Mouse (Mus musculus) stomach, embryonic 14.5 days (tissue): Measurements from ENCODE around the gene Lnx2. TPM values are rescaled to one million over a fixed set of nuclear protein-coding genes. Genes with fewer than 3 reads are reported as not detected.

ENCODE experiments used
- ATAC-seq: fragments of 200-750 bp; cut with Nextera tagmentation; 2 replicates; pipeline ENCODE4 v1.8.0; 2017; ENCODE audit warnings: low read depth, moderate TSS enrichment; ENCODE audit not compliant: insufficient number of reproducible peaks, insufficient read depth, low FRiP score
- H3K27ac ChIP-seq: fragments of 300-500 bp; sonication (generic); 2 replicates; pipeline ENCODE4 v1.5.1; 2014; ENCODE audit warnings: mild to moderate bottlenecking, low read length, moderate library complexity, mixed read lengths
- H3K27me3 ChIP-seq: fragments of 300-500 bp; sonication (generic); 2 replicates; pipeline ENCODE4 v1.6.1; 2014; ENCODE audit warnings: low read length, control low read depth, mixed read lengths; ENCODE audit not compliant: control insufficient read depth, insufficient read depth
- H3K36me3 ChIP-seq: fragments of 300-500 bp; sonication (generic); 2 replicates; pipeline ENCODE4 v1.6.1; 2014; ENCODE audit warnings: mild to moderate bottlenecking, control low read depth, low read length, moderate library complexity, mixed read lengths; ENCODE audit not compliant: control insufficient read depth, insufficient read depth
- H3K4me1 ChIP-seq: fragments of 300-500 bp; sonication (generic); 2 replicates; pipeline ENCODE4 v1.6.1; 2014; ENCODE audit warnings: low read length, control low read depth, mixed read lengths; ENCODE audit not compliant: control insufficient read depth, insufficient read depth
- H3K4me2 ChIP-seq: fragments of 300-500 bp; sonication (generic); replicated peaks from 2 replicates; pipeline ENCODE4 v1.6.1; 2014; ENCODE audit warnings: low read depth, low read length, control low read depth
- H3K4me3 ChIP-seq: fragments of 300-500 bp; sonication (generic); 2 replicates; pipeline ENCODE4 v1.5.1; 2014; ENCODE audit warnings: low read depth, low read length, control low read depth
- H3K9ac ChIP-seq: fragments of 300-500 bp; sonication (generic); replicated peaks from 2 replicates; pipeline ENCODE4 v1.6.1; 2014; ENCODE audit warnings: low read depth, mild to moderate bottlenecking, control low read depth, low read length, moderate library complexity, mixed read lengths
- H3K9me3 ChIP-seq: fragments of 300-500 bp; sonication (generic); 2 replicates; pipeline ENCODE4 v1.6.1; 2016; ENCODE audit warnings: low read depth, low read length, control low read depth; ENCODE audit not compliant: control insufficient read depth
- WGBS: fragments of 180-500 bp; shearing (Covaris S2); extraction: QIAGEN DNeasy Blood & Tissue Kit; methylation state at CpG from one replicate; pipeline ENCODE4 v1.1.7; 2014; 5-methylcytosine and 5-hydroxymethylcytosine counted together
- polyA plus RNA-seq: library from polyadenylated mRNA; unstranded; fragments of >200 nt; fragmentation: Nextera tagmentation; extraction: Ambion mirVana; gene quantifications from 2 replicates; pipeline ENCODE4 v1.2.1, GENCODE M21; 2014

The Lnx2 gene
- polyA plus RNA-seq, 1 experiment from 2014 or later, result 20.7 TPM

DNA sequence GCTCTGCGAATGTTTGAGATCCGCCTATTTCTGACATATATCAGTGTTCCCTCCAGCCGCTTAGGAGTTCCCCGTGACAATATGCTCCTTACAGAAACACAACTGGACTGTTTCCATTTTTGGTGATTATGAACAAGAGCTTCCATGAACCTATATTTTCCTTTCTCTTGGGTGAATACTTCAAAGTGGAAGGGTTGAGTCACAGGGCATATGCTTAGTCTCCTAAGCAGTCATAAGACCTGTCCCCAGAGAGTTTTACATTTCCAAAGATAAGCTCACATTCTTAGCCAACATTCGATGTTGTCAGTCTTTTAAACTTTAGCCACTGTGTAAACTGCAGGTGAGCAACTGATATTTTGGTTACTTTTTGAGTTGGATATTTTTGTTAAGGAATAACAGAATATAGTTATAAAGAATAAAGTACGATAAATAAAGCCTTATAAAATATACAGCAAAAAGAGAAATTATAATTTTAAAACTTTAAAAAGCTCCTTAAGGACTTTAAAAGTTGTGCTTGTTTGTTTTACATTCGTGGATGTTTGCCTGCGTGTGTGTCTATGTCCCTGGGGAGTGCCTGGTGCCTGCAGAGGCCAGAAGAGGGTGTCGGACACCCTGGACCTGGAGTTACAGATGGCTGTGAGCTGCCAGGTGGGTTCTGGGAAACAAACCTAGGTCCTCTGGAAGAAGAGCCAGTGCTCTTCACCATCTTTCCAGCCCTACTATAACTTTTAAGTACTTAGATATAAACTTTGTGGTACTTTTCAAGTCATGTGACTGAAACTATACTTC lies 18.6 kb downstream of the Lnx2 start:
- 66% methylated on average over 9 of the region's 9 CpGs for WGBS
- peaks cover 12% of the 10 kb centered on the region; the same call in 1 of the 2 replicates for H3K4me1 ChIP-seq
- no peak overlapping the region for H3K9ac ChIP-seq
- no peak overlapping the region for H3K4me3 ChIP-seq
- no peaks in the 10 kb centered on the region for H3K36me3 ChIP-seq
- no peaks in the 10 kb centered on the region for H3K27me3 ChIP-seq
- H3K27ac ChIP-seq, result peak overlapping the region; percentile 61; the same call in 1 of the 2 replicates
- H3K4me2 ChIP-seq, result no peak overlapping the region
- no peak for ATAC-seq
- no peaks in the 10 kb centered on the region for H3K9me3 ChIP-seq

DNA sequence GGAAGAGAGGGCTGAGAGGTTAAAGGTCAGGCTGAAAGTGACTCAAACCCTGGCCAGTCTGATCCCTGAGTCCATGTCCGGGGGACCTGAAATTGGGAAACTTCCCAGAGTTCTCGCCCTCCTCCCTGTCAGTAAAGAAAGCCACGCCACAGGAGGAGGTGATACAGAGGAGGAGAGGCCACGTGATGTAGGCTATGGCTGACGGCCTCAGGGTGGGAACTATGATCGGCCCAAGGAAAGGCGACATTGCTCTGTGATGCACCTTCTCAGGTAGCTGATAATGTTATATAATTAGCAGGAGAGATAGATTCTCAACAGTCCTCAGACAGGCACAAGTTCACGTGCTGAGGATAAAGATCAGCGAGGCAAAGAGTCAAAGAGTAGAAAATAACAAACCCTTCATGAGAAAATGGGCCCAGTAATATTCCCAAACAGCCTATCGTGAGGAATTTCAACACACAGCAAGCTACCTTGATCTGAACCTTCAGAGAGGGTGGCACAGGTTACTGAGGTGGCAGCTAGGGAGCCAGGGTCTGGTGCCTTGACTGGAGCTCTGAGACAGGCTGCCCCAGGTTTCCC lies 19.6 kb downstream of the Lnx2 start:
- WGBS, result 88% methylated on average over 10 of the region's 10 CpGs
- no peak for ATAC-seq
- no peak overlapping the region for H3K4me2 ChIP-seq
- no peaks in the 10 kb centered on the region for H3K36me3 ChIP-seq
- H3K4me3 ChIP-seq, result no peak overlapping the region
- no peaks in the 10 kb centered on the region for H3K27me3 ChIP-seq
- peak overlapping the region; percentile 61; the same call in 1 of the 2 replicates for H3K27ac ChIP-seq
- no peak overlapping the region for H3K9ac ChIP-seq
- H3K4me1 ChIP-seq, result peaks cover 12% of the 10 kb centered on the region; the same call in 1 of the 2 replicates
- H3K9me3 ChIP-seq, result no peaks in the 10 kb centered on the region

DNA sequence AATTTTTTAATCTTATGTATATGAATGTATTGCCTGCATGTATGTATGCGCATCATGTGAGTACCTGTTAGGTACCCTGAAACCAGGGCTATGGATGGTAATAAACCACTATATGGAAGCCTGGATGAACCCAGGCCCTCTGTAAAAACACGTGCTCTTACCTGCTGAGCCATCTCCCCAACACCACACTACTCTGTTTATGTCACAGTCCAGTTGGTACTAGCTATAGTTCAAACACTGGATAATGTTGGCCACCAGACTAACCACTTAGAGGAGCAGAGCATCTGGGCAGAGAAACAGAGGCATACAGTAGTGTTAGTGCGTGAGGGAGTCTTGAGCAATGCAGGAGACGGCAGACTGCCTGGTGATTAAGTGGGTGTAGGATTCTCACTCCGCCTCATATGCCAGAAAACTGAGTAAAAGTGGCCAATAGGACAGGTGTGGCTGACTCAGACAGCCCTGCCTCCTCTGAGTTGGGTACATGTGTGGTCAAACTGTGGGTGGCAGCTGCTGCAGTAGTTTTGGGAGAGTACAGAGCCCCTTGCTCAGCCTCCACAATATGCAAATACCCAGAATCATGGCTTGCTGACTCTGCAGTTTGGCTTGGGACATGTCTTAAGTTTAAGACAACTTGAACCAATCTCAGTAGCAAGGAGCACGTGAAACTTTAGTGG lies 20.7 kb downstream of the Lnx2 start:
- Histone ChIP-seq H3K27ac (no peak overlapping the region), H3K9me3 (no peaks in the 10 kb centered on the region), H3K4me1 (peaks cover 15% of the 10 kb centered on the region; the same call in 1 of the 2 replicates), H3K4me3 (no peak overlapping the region), H3K4me2 (no peak overlapping the region), H3K36me3 (no peaks in the 10 kb centered on the region), H3K9ac (no peak overlapping the region), H3K27me3 (no peaks in the 10 kb centered on the region)
- no peak for ATAC-seq
- WGBS, result 76% methylated on average over 6 of the region's 6 CpGs

DNA sequence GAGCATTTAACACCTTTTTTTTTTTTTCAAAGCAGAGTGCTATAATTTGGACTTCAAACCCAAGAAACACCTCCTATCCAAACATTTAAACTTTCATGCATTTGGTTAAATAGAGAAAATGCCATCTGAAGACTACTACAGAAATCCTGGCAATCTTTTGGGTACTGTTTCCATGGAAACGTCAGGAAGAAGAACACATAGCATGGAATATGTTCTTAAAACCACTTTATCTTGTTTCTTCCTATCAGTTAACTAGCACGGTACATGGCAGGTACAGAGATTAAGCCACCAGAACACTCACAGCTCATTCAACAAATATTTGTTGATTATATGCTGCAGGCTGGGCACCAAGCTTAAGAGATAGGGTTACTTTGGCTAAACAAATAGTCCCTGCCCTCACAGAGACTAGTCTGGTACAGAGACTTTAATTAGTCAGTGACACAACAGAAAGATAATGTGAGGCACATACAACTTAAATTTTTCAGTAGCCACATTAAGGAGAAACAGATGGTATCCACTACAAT lies 21.6 kb downstream of the Lnx2 start:
- WGBS, result 63% methylated on average over 2 of the region's 2 CpGs
- H3K4me3 ChIP-seq, result no peak overlapping the region
- no peaks in the 10 kb centered on the region for H3K27me3 ChIP-seq
- H3K9me3 ChIP-seq, result no peaks in the 10 kb centered on the region
- no peak overlapping the region for H3K27ac ChIP-seq
- H3K9ac ChIP-seq, result no peak overlapping the region
- peaks cover 18% of the 10 kb centered on the region; the same call in 1 of the 2 replicates for H3K4me1 ChIP-seq
- H3K4me2 ChIP-seq, result no peak overlapping the region
- ATAC-seq, result no peak
- no peaks in the 10 kb centered on the region for H3K36me3 ChIP-seq

DNA sequence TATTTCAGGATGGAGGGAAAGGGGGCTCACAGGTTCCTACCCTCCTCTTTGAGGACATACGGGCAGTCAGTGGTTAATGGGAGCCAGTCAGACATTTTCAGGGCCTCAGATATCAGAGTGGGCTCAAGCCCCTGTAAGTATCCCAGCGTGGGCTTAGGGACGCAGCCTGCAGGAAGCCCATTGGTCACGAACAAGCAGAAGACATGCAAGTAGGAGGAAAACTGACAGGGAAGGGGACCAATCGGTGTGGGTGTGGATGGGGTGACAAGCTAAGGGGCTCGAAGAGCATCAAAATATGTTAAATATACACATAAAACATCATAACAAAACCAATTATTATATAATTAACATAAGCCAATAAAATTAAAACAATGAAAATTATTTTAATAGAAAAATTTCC lies 22.1 kb downstream of the Lnx2 start:
- Histone ChIP-seq H3K9ac (no peak overlapping the region), H3K4me2 (no peak overlapping the region), H3K36me3 (no peaks in the 10 kb centered on the region), H3K27ac (no peak overlapping the region), H3K4me3 (no peak overlapping the region), H3K4me1 (peaks cover 18% of the 10 kb centered on the region; the same call in 1 of the 2 replicates), H3K27me3 (no peaks in the 10 kb centered on the region), H3K9me3 (no peaks in the 10 kb centered on the region)
- 84% methylated on average over 6 of the region's 6 CpGs for WGBS
- no peak for ATAC-seq

DNA sequence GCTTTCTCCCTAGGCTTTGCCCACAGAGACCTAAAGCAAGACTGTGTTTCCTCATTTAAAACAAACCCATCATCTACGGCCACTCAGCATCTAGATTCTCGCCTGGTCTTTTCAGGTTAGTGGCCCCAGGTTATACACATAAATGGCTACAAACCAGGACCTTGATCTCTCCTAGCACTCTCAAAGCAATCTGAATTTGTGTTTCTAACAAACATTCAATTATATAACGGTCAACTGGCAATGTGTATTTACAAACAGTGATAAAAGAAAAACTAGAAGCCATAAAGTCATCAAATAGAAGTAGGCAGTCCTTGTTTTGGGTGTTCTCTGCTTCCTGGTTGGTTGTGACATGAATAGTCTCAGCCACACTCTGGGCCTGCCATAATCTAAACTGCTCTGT lies 22.9 kb downstream of the Lnx2 start:
- WGBS, result 88% methylated on average over 3 of the region's 3 CpGs
- ATAC-seq, result no peak
- Histone ChIP-seq H3K9ac (no peak overlapping the region), H3K27me3 (no peaks in the 10 kb centered on the region), H3K4me2 (no peak overlapping the region), H3K9me3 (no peaks in the 10 kb centered on the region), H3K36me3 (no peaks in the 10 kb centered on the region), H3K4me3 (no peak overlapping the region), H3K27ac (no peak overlapping the region), H3K4me1 (peaks cover 16% of the 10 kb centered on the region; the same call in 1 of the 2 replicates)

DNA sequence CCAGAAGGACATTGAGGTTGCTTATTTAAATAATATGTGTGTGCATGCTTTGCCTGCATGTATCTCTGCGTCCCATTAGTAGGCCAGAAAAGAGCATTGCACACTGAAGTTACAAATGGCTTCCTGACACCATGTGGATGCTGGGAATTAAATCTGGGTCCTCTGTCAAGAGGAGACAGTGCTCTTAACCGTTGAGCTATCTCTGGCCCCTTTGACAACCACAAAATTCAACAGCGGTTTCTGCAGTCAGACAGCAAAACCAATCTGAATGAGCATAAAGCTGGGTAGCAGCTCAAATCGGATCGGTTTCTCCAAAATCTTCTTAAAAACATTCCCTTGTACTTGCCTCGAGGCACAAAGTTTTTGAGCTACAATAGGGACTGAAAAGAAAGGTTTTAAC lies 23.3 kb downstream of the Lnx2 start:
- H3K4me1 ChIP-seq, result peaks cover 16% of the 10 kb centered on the region; the same call in 1 of the 2 replicates
- H3K36me3 ChIP-seq, result no peaks in the 10 kb centered on the region
- 81% methylated on average over 6 of the region's 6 CpGs for WGBS
- ATAC-seq, result no peak
- H3K27ac ChIP-seq, result no peak overlapping the region
- no peaks in the 10 kb centered on the region for H3K27me3 ChIP-seq
- H3K9ac ChIP-seq, result no peak overlapping the region
- no peak overlapping the region for H3K4me2 ChIP-seq
- no peaks in the 10 kb centered on the region for H3K9me3 ChIP-seq
- H3K4me3 ChIP-seq, result no peak overlapping the region

DNA sequence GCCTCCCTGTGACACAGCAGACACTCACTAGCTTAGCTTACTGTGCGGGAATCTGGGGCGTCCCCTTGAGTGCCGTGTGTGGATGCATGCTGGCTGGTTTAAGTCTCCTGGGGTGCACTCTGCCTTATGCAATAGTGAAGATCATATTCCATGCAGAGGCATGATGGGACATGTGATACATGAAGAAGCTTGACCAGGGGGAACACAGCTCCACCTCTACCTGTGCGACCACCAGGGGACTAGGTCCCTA lies 24.2 kb downstream of the Lnx2 start:
- no peak for ATAC-seq
- Histone ChIP-seq H3K27ac (no peak overlapping the region), H3K4me2 (no peak overlapping the region), H3K36me3 (no peaks in the 10 kb centered on the region), H3K9ac (no peak overlapping the region), H3K4me3 (no peak overlapping the region), H3K4me1 (peaks cover 15% of the 10 kb centered on the region; the same call in 1 of the 2 replicates), H3K9me3 (no peaks in the 10 kb centered on the region), H3K27me3 (no peaks in the 10 kb centered on the region)
- 82% methylated on average over 4 of the region's 4 CpGs for WGBS
